Mouse (Mus musculus): ENCODE measurements around the gene Atxn7.

The Atxn7 gene

GRCm38 (mm10) chr14:14064486-14065141 is 103.4 kb downstream of the Atxn7 start:
- ATAC-seq (ENCODE audit: low TSS enrichment): peak; percentile 20

- ATAC-seq (ENCODE audit: low TSS enrichment): peak; percentile 2; the same call in 1 of the 2 replicates
Measured at GRCm38 (mm10) chr14:14065142-14065498, 103.9 kb downstream of the Atxn7 start.

GRCm38 (mm10) chr14:14066241-14066640 is 105.0 kb downstream of the Atxn7 start:
- no peak for ATAC-seq (ENCODE audit: low TSS enrichment)

GRCm38 (mm10) chr14:14067648-14068472 is 106.6 kb downstream of the Atxn7 start:
- peak; percentile 83 for ATAC-seq (ENCODE audit: low TSS enrichment)

GRCm38 (mm10) chr14:14068553-14068952 is 107.3 kb downstream of the Atxn7 start:
- no peak for ATAC-seq (ENCODE audit: low TSS enrichment)

- ATAC-seq (ENCODE audit: low TSS enrichment): peak; percentile 32; the same call in 1 of the 2 replicates
Measured at GRCm38 (mm10) chr14:14070541-14071315, 109.5 kb downstream of the Atxn7 start.

GRCm38 (mm10) chr14:14071456-14071855 is 110.2 kb downstream of the Atxn7 start:
- no peak for ATAC-seq (ENCODE audit: low TSS enrichment)

- ATAC-seq (ENCODE audit: low TSS enrichment): no peak
Measured at GRCm38 (mm10) chr14:14080604-14081194, 119.5 kb downstream of the Atxn7 start.

- ATAC-seq (ENCODE audit: low TSS enrichment): no peak
Measured at GRCm38 (mm10) chr14:14083811-14084210, 122.6 kb downstream of the Atxn7 start.

GRCm38 (mm10) chr14:14086711-14087263 is 125.5 kb downstream of the Atxn7 start:
- no peak for ATAC-seq (ENCODE audit: low TSS enrichment)

GRCm38 (mm10) chr14:14087348-14087747 is 126.1 kb downstream of the Atxn7 start:
- peak; percentile 72 for ATAC-seq (ENCODE audit: low TSS enrichment)

- ATAC-seq (ENCODE audit: low TSS enrichment): no peak
Measured at GRCm38 (mm10) chr14:14088016-14088791, 127.0 kb downstream of the Atxn7 start.

GRCm38 (mm10) chr14:14090571-14090970 is 129.3 kb downstream of the Atxn7 start:
- no peak for ATAC-seq (ENCODE audit: low TSS enrichment)

GRCm38 (mm10) chr14:14098330-14098980 is 137.2 kb downstream of the Atxn7 start:
- ATAC-seq (ENCODE audit: low TSS enrichment): peak; percentile 86

- ATAC-seq (ENCODE audit: low TSS enrichment): no peak
Measured at GRCm38 (mm10) chr14:14100773-14101280, 139.6 kb downstream of the Atxn7 start.

- ATAC-seq (ENCODE audit: low TSS enrichment): no peak
Measured at GRCm38 (mm10) chr14:14101296-14101695, 140.1 kb downstream of the Atxn7 start.

- peak; percentile 35; the same call in 1 of the 2 replicates for ATAC-seq (ENCODE audit: low TSS enrichment)
Measured at GRCm38 (mm10) chr14:14104213-14104929, 143.1 kb downstream of the Atxn7 start.

- ATAC-seq (ENCODE audit: low TSS enrichment): no peak
Measured at GRCm38 (mm10) chr14:14104930-14105318, 143.7 kb downstream of the Atxn7 start.

GRCm38 (mm10) chr14:14110710-14111109 is 149.5 kb downstream of the Atxn7 start:
- ATAC-seq (ENCODE audit: low TSS enrichment): peak; percentile 79
